Mouse (Mus musculus): ENCODE measurements around the gene Pex5. TPM values are rescaled to one million over a fixed set of nuclear protein-coding genes. Genes with fewer than 3 reads are reported as not detected.

The Pex5 gene
- polyA plus RNA-seq, 1 experiment from 2014 or later = 63.8 TPM

DNA sequence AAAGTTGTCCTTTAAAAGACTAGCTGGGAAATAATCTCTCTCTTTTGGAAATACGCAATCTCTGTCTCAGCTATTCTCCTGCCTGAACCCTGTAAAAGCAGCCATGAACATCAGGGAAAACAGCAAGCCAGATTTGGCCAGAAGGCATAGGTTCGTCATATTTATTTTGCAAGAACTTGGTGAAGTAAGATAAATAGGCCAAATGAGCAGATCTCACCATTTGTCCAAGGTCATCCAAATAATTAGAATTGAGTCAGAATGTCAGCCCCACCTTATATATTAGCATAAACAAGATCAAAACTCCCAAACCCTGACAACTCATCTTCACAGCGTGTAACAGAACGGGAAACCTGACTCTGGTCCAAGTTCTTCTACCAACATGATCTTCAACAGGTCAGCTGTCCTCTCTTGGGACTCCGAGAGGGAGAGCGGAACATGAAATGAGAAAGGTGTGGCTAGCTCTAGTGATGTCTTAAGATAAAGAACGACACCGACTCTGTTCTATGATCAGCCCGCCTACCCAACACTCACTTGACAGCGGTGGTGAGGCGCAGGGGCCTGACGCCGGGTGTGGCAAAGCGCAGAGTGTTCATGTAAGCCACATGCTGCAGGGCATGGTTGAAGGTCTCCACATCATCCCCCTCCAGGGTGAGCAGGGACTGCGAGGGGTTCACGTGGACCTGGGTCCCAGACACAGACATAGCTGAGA lies 34.2 kb upstream of the Pex5 start:
- peaks cover 43% of the 10 kb centered on the region for H3K36me3 ChIP-seq (ENCODE audit: control insufficient read depth, insufficient read depth, low read length)
- ATAC-seq (ENCODE audit: low FRiP score, low TSS enrichment) (no peak), DNase-seq (no peak)
- no peaks in the 10 kb centered on the region for H3K27me3 ChIP-seq (ENCODE audit: control insufficient read depth, insufficient read depth, low read length)
- H3K9ac ChIP-seq (replicated peaks; ENCODE audit: low read length) = no peak overlapping the region
- H3K4me3 ChIP-seq (replicated peaks; ENCODE audit: low read depth, low read length) = no peak overlapping the region
- H3K27ac ChIP-seq (replicated peaks; ENCODE audit: low read depth, low read length) = no peak overlapping the region
- no peak overlapping the region for H3K4me2 ChIP-seq (ENCODE audit: low read length)
- H3K4me1 ChIP-seq (ENCODE audit: control insufficient read depth, insufficient read depth, low read length) = no peaks in the 10 kb centered on the region
- WGBS = 96% methylated on average over 16 of the region's 16 CpGs
- no peaks in the 10 kb centered on the region for H3K9me3 ChIP-seq (ENCODE audit: control insufficient read depth, low read length)

DNA sequence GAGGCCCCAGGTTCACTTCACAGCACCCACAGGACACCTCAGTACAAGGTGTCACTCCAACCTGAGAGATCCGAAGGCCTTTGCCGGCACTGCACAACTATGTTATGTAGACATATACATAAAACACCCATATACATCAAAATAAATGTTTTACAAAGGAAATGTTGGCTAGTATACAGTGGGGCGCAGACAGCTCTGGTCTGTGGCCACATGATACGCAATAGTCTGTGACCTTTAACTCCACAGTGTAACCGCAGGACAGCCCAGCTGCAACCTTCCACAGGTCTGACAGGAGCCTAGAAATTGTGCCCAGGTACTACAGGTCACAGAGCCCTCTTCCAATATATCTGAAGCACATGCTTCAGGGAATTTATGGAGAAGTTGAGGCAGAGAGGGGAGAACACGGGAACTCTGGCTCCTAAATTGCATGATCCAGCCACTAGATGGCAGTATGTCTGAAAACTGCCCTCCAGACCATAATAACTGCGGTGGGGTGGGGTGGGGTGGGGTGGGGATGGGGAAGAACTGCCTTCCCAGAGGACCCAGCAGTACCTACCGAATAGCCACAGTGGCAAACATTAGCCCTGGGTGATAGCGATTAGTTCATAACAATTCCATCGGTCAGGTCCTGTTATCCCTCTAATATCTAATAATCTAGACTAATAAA lies 33.5 kb upstream of the Pex5 start:
- peaks cover 50% of the 10 kb centered on the region for H3K36me3 ChIP-seq (ENCODE audit: control insufficient read depth, insufficient read depth, low read length)
- H3K9ac ChIP-seq (replicated peaks; ENCODE audit: low read length) = no peak overlapping the region
- H3K4me3 ChIP-seq (replicated peaks; ENCODE audit: low read depth, low read length) = no peak overlapping the region
- WGBS = 75% methylated on average over 10 of the region's 10 CpGs
- no peak for DNase-seq
- no peak overlapping the region for H3K27ac ChIP-seq (replicated peaks; ENCODE audit: low read depth, low read length)
- H3K27me3 ChIP-seq (ENCODE audit: control insufficient read depth, insufficient read depth, low read length) = no peaks in the 10 kb centered on the region
- no peak for ATAC-seq (ENCODE audit: low FRiP score, low TSS enrichment)
- no peaks in the 10 kb centered on the region for H3K9me3 ChIP-seq (ENCODE audit: control insufficient read depth, low read length)
- H3K4me2 ChIP-seq (ENCODE audit: low read length) = no peak overlapping the region
- H3K4me1 ChIP-seq (ENCODE audit: control insufficient read depth, insufficient read depth, low read length) = no peaks in the 10 kb centered on the region

DNA sequence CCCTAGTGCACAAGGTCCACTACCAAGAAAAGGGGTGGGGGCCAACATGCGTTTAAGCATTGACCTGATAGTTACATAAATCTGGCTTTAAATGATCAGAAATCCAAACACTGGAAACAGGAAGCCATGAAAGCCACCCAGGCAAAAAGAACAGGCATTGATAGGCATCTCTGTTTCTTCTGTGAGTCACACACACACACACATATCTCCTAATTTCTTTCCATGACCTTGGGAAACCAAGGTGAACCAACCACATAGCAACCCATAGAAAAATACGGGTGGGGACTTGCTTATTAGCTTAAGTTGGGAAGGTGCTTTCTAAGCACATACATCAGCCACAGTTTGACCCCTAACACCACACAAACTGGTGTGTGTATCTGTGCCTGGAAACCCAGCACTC lies 32.5 kb upstream of the Pex5 start:
- ATAC-seq (ENCODE audit: low FRiP score, low TSS enrichment) (no peak), DNase-seq (no peak)
- Histone ChIP-seq H3K9me3 (ENCODE audit: control insufficient read depth, low read length) (no peaks in the 10 kb centered on the region), H3K27me3 (ENCODE audit: control insufficient read depth, insufficient read depth, low read length) (no peaks in the 10 kb centered on the region), H3K4me1 (ENCODE audit: control insufficient read depth, insufficient read depth, low read length) (no peaks in the 10 kb centered on the region), H3K27ac (replicated peaks; ENCODE audit: low read depth, low read length) (no peak overlapping the region), H3K9ac (replicated peaks; ENCODE audit: low read length) (no peak overlapping the region), H3K4me2 (ENCODE audit: low read length) (no peak overlapping the region), H3K4me3 (replicated peaks; ENCODE audit: low read depth, low read length) (no peak overlapping the region), H3K36me3 (ENCODE audit: control insufficient read depth, insufficient read depth, low read length) (peaks cover 46% of the 10 kb centered on the region)
- 91% methylated on average over 2 of the region's 2 CpGs for WGBS

DNA sequence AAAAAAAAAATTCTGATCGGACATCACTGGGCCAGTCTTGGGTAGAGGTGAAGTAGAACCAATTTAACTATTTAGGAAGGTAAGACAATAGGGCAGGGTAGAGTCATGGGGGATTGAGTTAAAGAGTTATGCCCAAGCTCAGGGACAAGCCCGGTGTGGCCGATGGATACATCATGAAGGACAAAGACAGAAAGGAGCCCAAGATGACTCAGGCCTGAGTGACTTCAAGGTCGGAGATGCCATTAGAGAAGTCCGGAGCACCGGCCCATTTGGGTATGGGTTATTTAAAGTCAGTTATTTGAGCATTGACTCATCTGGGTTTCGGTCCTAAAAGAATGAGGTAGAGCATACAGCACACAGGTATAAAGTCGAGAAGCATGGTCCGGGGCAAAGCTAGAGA lies 31.6 kb upstream of the Pex5 start:
- no peak for ATAC-seq (ENCODE audit: low FRiP score, low TSS enrichment)
- peaks cover 48% of the 10 kb centered on the region for H3K36me3 ChIP-seq (ENCODE audit: control insufficient read depth, insufficient read depth, low read length)
- no peaks in the 10 kb centered on the region for H3K4me1 ChIP-seq (ENCODE audit: control insufficient read depth, insufficient read depth, low read length)
- DNase-seq = no peak
- 95% methylated on average over 9 of the region's 9 CpGs for WGBS
- H3K9me3 ChIP-seq (ENCODE audit: control insufficient read depth, low read length) = no peaks in the 10 kb centered on the region
- no peak overlapping the region for H3K4me2 ChIP-seq (ENCODE audit: low read length)
- no peaks in the 10 kb centered on the region for H3K27me3 ChIP-seq (ENCODE audit: control insufficient read depth, insufficient read depth, low read length)
- no peak overlapping the region for H3K27ac ChIP-seq (replicated peaks; ENCODE audit: low read depth, low read length)
- H3K9ac ChIP-seq (replicated peaks; ENCODE audit: low read length) = no peak overlapping the region
- no peak overlapping the region for H3K4me3 ChIP-seq (replicated peaks; ENCODE audit: low read depth, low read length)

DNA sequence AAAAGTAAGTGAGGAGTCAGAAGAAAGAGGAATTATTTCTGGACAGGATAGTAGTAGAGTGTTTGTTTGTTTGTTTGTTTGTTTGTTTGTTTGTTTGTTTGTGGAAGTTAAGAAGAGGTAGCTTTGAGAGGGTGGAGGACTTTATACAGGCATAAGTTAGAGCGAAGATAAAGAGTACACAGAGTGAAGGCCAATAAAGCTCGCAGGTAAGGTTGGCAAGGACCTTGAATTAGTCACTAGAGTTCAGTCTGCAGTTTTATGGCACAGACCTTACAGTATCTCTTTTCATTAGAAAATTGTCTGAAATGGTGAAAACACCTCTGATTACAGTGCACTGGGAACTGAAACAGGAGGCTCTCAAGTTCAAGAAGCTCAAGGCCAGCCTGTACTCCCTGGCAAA lies 31.2 kb upstream of the Pex5 start:
- H3K27ac ChIP-seq (replicated peaks; ENCODE audit: low read depth, low read length) = no peak overlapping the region

DNA sequence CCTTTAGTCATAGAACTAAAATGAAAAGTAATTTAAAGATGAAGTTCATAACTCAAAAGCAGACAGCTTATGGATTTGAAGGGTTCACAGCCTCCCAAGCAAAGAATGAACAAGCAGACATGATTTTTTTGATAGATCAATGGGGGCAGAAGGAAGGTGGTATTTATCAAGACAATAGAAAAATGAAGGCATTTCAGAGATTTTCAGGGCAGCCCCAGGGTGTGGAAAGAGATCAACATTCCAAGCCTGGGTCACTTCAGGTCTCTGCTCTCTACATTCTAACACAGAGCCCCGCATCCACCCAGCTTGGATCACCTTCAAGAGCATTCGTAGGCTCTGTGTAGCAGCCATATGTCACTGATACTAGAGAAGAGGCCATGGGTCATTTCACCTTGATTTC lies 28.5 kb upstream of the Pex5 start:
- no peak overlapping the region for H3K4me3 ChIP-seq (replicated peaks; ENCODE audit: low read depth, low read length)
- no peaks in the 10 kb centered on the region for H3K4me1 ChIP-seq (ENCODE audit: control insufficient read depth, insufficient read depth, low read length)
- H3K36me3 ChIP-seq (ENCODE audit: control insufficient read depth, insufficient read depth, low read length) = peaks cover 47% of the 10 kb centered on the region
- no peaks in the 10 kb centered on the region for H3K27me3 ChIP-seq (ENCODE audit: control insufficient read depth, insufficient read depth, low read length)
- 84% methylated on average over 2 of the region's 2 CpGs for WGBS
- ATAC-seq (ENCODE audit: low FRiP score, low TSS enrichment) (no peak), DNase-seq (no peak)
- no peak overlapping the region for H3K4me2 ChIP-seq (ENCODE audit: low read length)
- no peak overlapping the region for H3K9ac ChIP-seq (replicated peaks; ENCODE audit: low read length)
- no peaks in the 10 kb centered on the region for H3K9me3 ChIP-seq (ENCODE audit: control insufficient read depth, low read length)
- no peak overlapping the region for H3K27ac ChIP-seq (replicated peaks; ENCODE audit: low read depth, low read length)

More for the DNA sequence above, 31.2 kb upstream of the Pex5 start:
- no peaks in the 10 kb centered on the region for H3K9me3 ChIP-seq (ENCODE audit: control insufficient read depth, low read length)
- no peak overlapping the region for H3K4me3 ChIP-seq (replicated peaks; ENCODE audit: low read depth, low read length)
- WGBS = 98% methylated on average over 2 of the region's 2 CpGs
- H3K9ac ChIP-seq (replicated peaks; ENCODE audit: low read length) = no peak overlapping the region
- ATAC-seq (ENCODE audit: low FRiP score, low TSS enrichment) = no peak
- H3K27me3 ChIP-seq (ENCODE audit: control insufficient read depth, insufficient read depth, low read length) = no peaks in the 10 kb centered on the region
- H3K4me2 ChIP-seq (ENCODE audit: low read length) = no peak overlapping the region
- peaks cover 51% of the 10 kb centered on the region for H3K36me3 ChIP-seq (ENCODE audit: control insufficient read depth, insufficient read depth, low read length)
- H3K4me1 ChIP-seq (ENCODE audit: control insufficient read depth, insufficient read depth, low read length) = no peaks in the 10 kb centered on the region
- no peak for DNase-seq

DNA sequence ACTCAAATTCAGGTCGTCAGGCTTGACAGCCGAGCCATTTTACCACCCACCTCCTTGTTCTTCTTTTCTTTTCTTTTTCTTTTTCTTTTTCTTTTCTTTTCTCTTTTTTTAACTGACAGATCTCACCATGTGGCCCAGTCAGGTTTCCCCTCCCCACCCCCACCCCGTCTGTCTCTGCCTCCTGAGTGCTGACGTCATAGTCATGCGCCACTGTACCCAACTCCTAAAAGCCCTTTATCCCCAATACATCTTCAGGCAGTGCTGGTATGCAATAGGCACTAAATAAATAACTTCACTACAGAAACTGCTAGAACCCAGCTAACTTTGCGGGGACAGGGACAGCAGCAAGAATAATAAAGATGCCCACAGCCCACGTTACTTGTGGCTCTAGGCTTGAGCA lies 21.4 kb upstream of the Pex5 start:
- Histone ChIP-seq H3K27ac (replicated peaks; ENCODE audit: low read depth, low read length) (no peak overlapping the region), H3K4me3 (replicated peaks; ENCODE audit: low read depth, low read length) (no peak overlapping the region), H3K4me1 (ENCODE audit: control insufficient read depth, insufficient read depth, low read length) (0 out of 2 replicates have a peak, but pooled peaks cover 1% of the 10 kb centered on the region), H3K36me3 (ENCODE audit: control insufficient read depth, insufficient read depth, low read length) (peaks cover 55% of the 10 kb centered on the region), H3K9me3 (ENCODE audit: control insufficient read depth, low read length) (no peaks in the 10 kb centered on the region), H3K9ac (replicated peaks; ENCODE audit: low read length) (no peak overlapping the region), H3K4me2 (ENCODE audit: low read length) (no peak overlapping the region), H3K27me3 (ENCODE audit: control insufficient read depth, insufficient read depth, low read length) (no peaks in the 10 kb centered on the region)
- 68% methylated on average over 7 of the region's 7 CpGs for WGBS
- no peak for ATAC-seq (ENCODE audit: low FRiP score, low TSS enrichment)
- DNase-seq = no peak

DNA sequence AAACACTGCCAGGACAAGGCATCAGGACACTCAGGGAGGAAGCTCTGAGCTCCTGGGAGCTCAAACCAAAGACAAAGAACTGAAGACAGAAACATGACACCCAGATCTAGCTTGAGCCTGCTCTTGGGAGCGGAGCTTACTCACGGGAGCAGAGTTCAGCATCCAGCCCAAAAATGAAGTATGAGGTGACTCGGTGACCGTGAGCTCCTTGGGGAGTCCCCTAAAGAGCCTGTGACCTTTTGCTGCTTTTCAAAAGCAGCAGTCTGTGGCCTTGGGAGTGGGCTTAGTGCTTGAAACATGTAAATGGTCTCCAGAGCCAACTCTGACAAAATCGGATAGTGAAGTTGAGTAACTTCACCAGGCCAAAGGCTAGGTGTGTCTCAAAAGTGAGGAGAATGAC lies 20.3 kb upstream of the Pex5 start:
- H3K27ac ChIP-seq (replicated peaks; ENCODE audit: low read depth, low read length) = no peak overlapping the region
- H3K4me3 ChIP-seq (replicated peaks; ENCODE audit: low read depth, low read length) = no peak overlapping the region
- H3K9me3 ChIP-seq (ENCODE audit: control insufficient read depth, low read length) = no peaks in the 10 kb centered on the region
- DNase-seq (no peak), ATAC-seq (ENCODE audit: low FRiP score, low TSS enrichment) (no peak)
- 85% methylated on average over 5 of the region's 5 CpGs for WGBS
- H3K27me3 ChIP-seq (ENCODE audit: control insufficient read depth, insufficient read depth, low read length) = no peaks in the 10 kb centered on the region
- H3K4me2 ChIP-seq (ENCODE audit: low read length) = no peak overlapping the region
- peaks cover 10% of the 10 kb centered on the region; the same call in 1 of the 2 replicates for H3K4me1 ChIP-seq (ENCODE audit: control insufficient read depth, insufficient read depth, low read length)
- no peak overlapping the region for H3K9ac ChIP-seq (replicated peaks; ENCODE audit: low read length)
- H3K36me3 ChIP-seq (ENCODE audit: control insufficient read depth, insufficient read depth, low read length) = peaks cover 52% of the 10 kb centered on the region
